9 mouse cellular contexts compared by ENCODE assay signal in genomic region chr15:99614753-99615152, GRCm38 (mm10). TPM values are rescaled to one million over a fixed set of nuclear protein-coding genes. Genes with fewer than 3 reads are reported as not detected.
A peak's percentile ranks its signal among the peaks of the same experiment; 100 is the strongest.
DNase-seq lines count a peak whose midpoint lies in the region; ATAC-seq lines count a peak whose summit lies in the region.
"Had no signal": no experiment of that assay in that cellular context is flagged by ENCODE, and none has a peak within 500 bp of the region (broad histone marks: within the 10 kb centered on the region; RNA-seq: fewer than 3 reads in every experiment).

No protein-coding gene starts in this region.

- peak; percentile 44 for DNase-seq in embryo, embryonic 10 days (ENCODE audit: low spot score)
- no peak for DNase-seq in embryo, embryonic 9.5 days (ENCODE audit: extremely low spot score)
- DNase-seq in urinary bladder, postnatal 25 days (ENCODE audit: low spot score): peak; percentile 24
- no peak for DNase-seq in urinary bladder, adult 2 months (ENCODE audit: low spot score)
- DNase-seq in kidney, postnatal 14 days: peak; percentile 54
- no peak for DNase-seq in layer of hippocampus, adult 8-10 months (ENCODE audit: low spot score in 2 of 2)
- no peak for DNase-seq in cerebellum, postnatal 4 days (ENCODE audit: low spot score in 2 of 2)

- 7% methylated on average over 12 of the region's 12 CpGs for WGBS in stomach, embryonic 14.5 days

- H3K9me3 ChIP-seq in stomach, embryonic 14.5 days (ENCODE audit: control insufficient read depth, low read depth, low read length): no peaks in the 10 kb centered on the region

- no peak overlapping the region for H3K4me3 ChIP-seq in stomach, embryonic 14.5 days (ENCODE audit: low read depth, low read length)

- peak overlapping the region; percentile 39; the same call in 1 of the 2 replicates for H3K27ac ChIP-seq in stomach, embryonic 14.5 days (ENCODE audit: low read length)

- H3K4me1 ChIP-seq in stomach, embryonic 14.5 days (ENCODE audit: control insufficient read depth, insufficient read depth, low read length): peaks cover 16% of the 10 kb centered on the region

- peaks cover 3% of the 10 kb centered on the region; the same call in 1 of the 2 replicates for H3K36me3 ChIP-seq in stomach, embryonic 14.5 days (ENCODE audit: control insufficient read depth, insufficient read depth, low read length)

- peaks cover 7% of the 10 kb centered on the region; the same call in 1 of the 2 replicates for H3K27me3 ChIP-seq in stomach, embryonic 14.5 days (ENCODE audit: control insufficient read depth, insufficient read depth, low read length)

- 0 out of 2 replicates have a peak overlapping the region, but pooled peaks have one; percentile 15 for H3K9ac ChIP-seq in stomach, embryonic 14.5 days (replicated peaks; ENCODE audit: low read depth, low read length)

- ATAC-seq in stomach, embryonic 14.5 days (ENCODE audit: insufficient number of reproducible peaks, insufficient read depth, low FRiP score, low read depth): peak; percentile 76; the same call in 1 of the 2 replicates

- peak overlapping the region; percentile 18 for H3K4me2 ChIP-seq in stomach, embryonic 14.5 days (replicated peaks; ENCODE audit: low read depth, low read length)

RNA-seq across cellular contexts. Expression of gene Aqp6, which starts 13.6 kb away (rescaled TPM):
- polyA plus RNA-seq in urinary bladder, adult 2 months (2012; rRNA removed): 0.03 and 0.07 TPM in 2 replicates
- not detected in 2 replicates for polyA plus RNA-seq in stomach, embryonic 14.5 days (2014; fragmentation: Nextera tagmentation; extraction: Ambion mirVana)
- total RNA-seq in layer of hippocampus, adult 8-10 months (2022): under 1 TPM in 1 of 4 experiments, not detected in 3; 0.36 TPM
- total RNA-seq: CH12.LX had no signal

RNA-seq across cellular contexts. Expression of gene Aqp5, which starts 24.2 kb away (rescaled TPM):
- 0.86 and 1.3 TPM in 2 replicates for polyA plus RNA-seq in urinary bladder, adult 2 months (2012; rRNA removed)
- 0.21 and 0.72 TPM in 2 replicates for polyA plus RNA-seq in stomach, embryonic 14.5 days (2014; fragmentation: Nextera tagmentation; extraction: Ambion mirVana)
- total RNA-seq in layer of hippocampus, adult 8-10 months (2022): not detected
- total RNA-seq: CH12.LX had no signal

RNA-seq across cellular contexts. Expression of gene Aqp2, which starts 35.9 kb away (rescaled TPM):
- not detected in 2 replicates for polyA plus RNA-seq in urinary bladder, adult 2 months (2012; rRNA removed)
- not detected in 2 replicates for polyA plus RNA-seq in stomach, embryonic 14.5 days (2014; fragmentation: Nextera tagmentation; extraction: Ambion mirVana)
- total RNA-seq in layer of hippocampus, adult 8-10 months (2022): under 1 TPM in 1 of 4 experiments, not detected in 3; 0.32 TPM
- total RNA-seq: CH12.LX had no signal

RNA-seq across cellular contexts. Expression of gene Racgap1, which starts 36.7 kb away (rescaled TPM):
- 5.4 and 6.1 TPM in 2 replicates for polyA plus RNA-seq in urinary bladder, adult 2 months (2012; rRNA removed)
- 108 and 109 TPM in 2 replicates for polyA plus RNA-seq in stomach, embryonic 14.5 days (2014; fragmentation: Nextera tagmentation; extraction: Ambion mirVana)
- total RNA-seq in layer of hippocampus, adult 8-10 months (2022): 1 to 10 TPM; 4.0 to 6.1 (median 4.8) TPM

RNA-seq across cellular contexts. Expression of gene Asic1, which starts 55.4 kb away (rescaled TPM):
- 0.19 and 0.22 TPM in 2 replicates for polyA plus RNA-seq in urinary bladder, adult 2 months (2012; rRNA removed)
- polyA plus RNA-seq in stomach, embryonic 14.5 days (2014; fragmentation: Nextera tagmentation; extraction: Ambion mirVana): 1.5 and 1.8 TPM in 2 replicates
- total RNA-seq in layer of hippocampus, adult 8-10 months (2022): 10 to 100 TPM; 29.0 to 38.6 (median 34.0) TPM

Comparison
In these comparisons a context has a peak if more than half of its experiments do, and no peak if none do; other contexts are left out.
1. DNase-seq: peak in embryo, embryonic 10 days (single experiment), urinary bladder, postnatal 25 days (single experiment) and kidney, postnatal 14 days (single experiment); none in embryo, embryonic 9.5 days (single experiment), urinary bladder, adult 2 months (single experiment), layer of hippocampus, adult 8-10 months (0 of 2) and cerebellum, postnatal 4 days (0 of 2).